Mouse (Mus musculus) bone marrow, adult 2 months (tissue): Measurements from ENCODE around the gene Dnaja4.
A peak's percentile ranks its signal among the peaks of the same experiment; 100 is the strongest.

ENCODE experiments used
- CTCF ChIP-seq: fragments of 200-500 bp; IDR thresholded peaks from 2 replicates; pipeline ENCODE4 v1.5.1; 2011; ENCODE audit warnings: low read length, control low read depth; ENCODE audit not compliant: control insufficient read depth, insufficient read depth
- POLR2A ChIP-seq: fragments of 200-500 bp; IDR thresholded peaks from 2 replicates; pipeline ENCODE4 v1.6.1; 2011; ENCODE audit warnings: low read depth, mild to moderate bottlenecking, control low read depth, low read length, borderline replicate concordance; ENCODE audit not compliant: control insufficient read depth

DNA sequence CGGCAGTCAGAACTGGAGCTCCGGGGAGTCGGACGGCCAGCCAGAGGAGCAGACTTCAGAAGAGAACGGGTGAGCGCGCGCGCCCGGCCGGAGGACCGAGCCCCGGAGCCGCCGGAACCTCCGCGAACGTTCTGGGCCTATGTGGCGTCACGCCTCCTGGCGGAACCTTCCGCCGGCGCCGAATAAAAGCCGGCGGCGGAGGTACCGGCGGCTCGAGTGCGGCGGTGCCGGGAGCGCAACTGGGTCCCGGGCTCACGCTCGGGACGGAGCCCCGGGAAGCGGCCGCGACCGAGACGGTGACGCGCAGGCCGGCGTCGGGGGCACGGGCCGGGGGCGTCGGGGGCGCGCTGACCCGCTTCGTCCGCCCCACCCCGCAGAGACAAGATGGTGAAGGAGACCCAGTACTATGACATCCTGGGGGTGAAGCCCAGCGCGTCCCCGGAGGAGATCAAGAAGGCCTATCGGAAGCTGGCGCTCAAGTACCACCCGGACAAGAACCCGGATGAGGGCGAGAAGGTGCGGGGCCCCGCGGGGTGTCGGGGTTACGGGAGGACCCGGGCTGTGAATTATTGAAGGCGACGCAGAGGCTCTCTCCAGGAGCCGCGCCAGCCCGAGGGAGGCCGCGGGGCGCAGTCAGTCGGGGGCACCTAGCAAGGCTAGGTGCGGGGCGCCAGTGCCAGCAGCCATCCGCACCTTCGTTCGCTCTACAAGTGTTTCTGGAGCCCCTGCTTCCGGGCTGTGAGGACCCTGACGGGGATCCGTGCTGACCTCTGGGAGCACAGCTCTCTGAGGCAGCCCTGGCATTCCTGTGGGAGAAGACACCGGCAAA lies 886 bp downstream of the Dnaja4 start:
- TF ChIP-seq CTCF (no peak), POLR2A (peak; percentile 66; the same call in 1 of the 2 replicates)
